Mouse (Mus musculus): ENCODE measurements at regions not wholly inside any gene's neighbourhood (a gene's known extent, or its start where the extent isn't known, plus 50 kb on each side); places are given as distances from the start of the nearest gene placed in this dataset.

DNA sequence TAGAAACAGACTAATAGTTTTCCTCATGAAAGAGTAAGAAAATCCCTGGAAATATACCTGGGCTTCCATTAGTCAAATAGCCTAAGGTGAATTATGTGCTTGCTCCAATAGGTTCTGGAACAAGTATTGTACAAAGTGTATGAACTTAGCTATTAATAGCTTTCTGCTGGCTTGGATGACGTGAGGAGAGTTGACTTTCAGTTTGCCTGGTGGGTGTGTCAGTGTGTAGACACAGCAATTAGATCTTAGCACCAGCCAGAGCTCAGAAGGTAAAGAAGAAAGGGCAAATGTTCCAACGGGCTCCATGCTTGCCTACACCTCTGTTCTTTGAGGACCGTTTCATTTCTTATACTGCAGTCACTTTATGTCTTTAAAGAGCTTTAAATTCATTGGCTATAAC lies 654.8 kb upstream of the Mef2c start:
- no peak for DNase-seq

DNA sequence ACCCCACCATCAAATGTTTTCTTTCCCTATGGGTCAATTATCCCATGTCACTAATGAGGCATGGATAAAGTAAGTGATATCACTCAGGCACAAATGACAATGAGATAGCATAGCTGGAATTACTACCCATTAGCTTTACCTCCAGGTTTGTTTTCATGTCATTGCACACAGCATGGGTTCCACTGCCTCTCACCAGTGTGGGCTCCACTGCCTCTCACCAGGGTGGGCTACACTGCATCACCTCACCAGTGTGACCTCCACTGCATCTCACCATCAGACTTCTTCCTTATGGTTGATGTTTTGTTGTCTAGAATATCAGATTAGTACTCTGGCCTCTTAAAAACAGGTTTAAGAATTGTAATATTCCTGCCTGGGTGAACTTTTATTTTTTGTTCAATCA lies 634.0 kb upstream of the Mef2c start:
- no peak for DNase-seq

DNA sequence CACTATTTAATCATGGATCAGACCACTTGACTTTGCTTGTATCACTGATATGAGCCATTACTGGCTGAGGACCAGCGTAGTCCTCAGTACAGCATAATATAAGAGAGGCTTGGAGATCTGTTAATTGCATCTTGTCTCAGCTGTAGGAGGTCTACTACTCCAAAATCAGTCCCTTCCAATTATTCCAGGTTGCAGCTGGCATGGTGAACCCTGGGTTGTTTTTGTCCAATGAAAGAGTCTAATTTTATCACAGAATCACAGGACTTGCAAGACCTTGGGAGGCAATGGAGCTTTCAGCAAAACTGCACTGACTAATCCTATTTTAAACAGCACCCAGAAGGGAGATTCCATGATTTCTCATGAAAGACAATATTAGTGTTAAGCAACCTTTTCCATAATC lies 629.7 kb upstream of the Mef2c start:
- DNase-seq: no peak

DNA sequence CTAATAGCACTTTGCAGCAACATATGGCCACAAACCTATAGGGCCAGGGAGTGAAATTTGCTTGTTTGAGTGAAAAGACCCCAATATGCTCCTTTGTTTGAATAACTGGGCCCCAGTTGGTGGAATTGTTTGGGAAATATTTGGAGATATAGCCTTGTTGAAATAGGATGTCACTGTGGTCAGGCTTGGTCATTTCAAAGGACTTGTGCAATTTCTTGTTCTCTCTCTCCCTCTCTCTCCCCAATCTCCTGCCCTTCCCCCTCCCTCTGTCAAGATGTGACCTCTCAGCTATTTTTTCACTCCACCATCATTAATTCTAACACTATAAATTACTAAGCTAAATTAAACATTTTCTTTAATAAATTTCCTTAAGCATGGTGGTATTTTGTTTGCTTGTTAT lies 620.5 kb upstream of the Mef2c start:
- DNase-seq: no peak

DNA sequence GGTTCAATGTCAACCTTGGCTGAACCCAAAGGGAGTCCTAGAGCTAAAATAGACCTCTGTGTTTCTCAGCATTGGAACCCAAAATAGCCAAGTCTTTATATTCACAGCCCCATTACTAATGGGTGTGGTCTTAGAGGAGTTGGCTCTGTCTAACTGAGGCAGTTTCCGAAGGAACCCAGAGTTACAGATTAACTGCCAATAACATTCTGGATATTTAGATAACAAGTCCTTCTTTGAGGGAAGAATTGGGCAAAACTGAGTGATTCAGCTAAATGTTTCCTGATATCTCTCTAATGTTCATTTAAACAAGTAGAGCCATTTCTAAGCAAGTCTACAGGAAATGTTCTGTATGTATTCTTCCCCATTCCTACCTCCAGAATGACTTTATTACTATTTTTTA lies 615.1 kb upstream of the Mef2c start:
- no peak for DNase-seq

DNA sequence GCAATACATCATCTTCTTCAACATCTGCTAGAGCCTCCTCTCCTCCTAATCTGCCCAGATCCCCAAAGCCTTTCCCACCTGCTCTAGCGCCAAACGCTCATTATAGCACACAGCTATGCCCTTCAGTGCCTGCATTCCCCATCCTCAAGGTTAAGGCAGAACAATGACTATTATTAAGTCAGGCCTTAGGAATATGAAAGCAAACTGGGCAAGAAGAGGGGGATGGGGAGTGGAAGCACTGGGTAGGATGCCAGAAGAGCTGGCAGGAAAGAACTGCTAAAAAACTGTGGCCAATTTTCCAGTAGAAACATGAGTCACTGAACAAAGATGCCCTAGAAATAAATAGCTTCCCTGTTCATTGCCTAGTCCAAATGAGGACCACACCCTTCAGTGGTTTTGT lies 611.1 kb upstream of the Mef2c start:
- DNase-seq: no peak

DNA sequence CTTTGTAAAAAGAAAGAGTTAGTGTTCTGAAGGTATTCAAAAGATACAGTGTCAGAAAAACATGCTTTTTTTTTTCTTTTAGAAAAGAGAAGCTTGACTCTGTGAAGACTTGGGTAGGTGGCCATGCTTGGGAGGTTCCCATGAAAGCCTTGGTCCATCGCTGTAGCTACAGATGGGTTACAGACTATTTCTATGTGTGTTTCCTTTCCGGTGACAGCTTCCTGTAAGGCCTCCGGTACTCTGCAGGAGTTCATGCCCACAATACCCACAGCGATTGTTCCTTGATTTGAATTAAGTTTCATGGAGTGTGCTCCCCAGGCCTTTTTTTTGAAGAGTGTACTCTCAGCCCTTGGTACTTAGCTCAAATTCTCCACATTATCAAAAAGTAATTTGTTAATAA lies 604.1 kb upstream of the Mef2c start:
- DNase-seq: no peak

DNA sequence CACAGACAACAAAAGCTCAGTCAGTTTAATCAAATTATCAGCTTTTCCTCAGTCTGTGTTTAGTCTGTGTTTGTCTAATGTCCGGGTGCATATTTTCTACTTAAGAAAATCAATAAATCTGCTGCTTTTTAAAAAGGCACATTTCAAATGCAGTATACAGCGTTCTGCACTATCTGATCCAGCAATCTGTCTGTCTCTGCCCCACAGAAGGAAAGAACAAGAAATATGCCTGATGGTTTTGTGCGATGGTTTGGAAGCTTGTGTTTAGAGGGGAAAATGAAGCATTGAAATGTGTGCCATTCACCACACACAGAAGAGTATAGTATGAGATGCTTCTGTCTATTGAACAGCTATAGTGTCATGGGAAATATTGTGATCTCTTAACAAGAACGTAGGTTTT lies 601.7 kb upstream of the Mef2c start:
- no peak for DNase-seq

DNA sequence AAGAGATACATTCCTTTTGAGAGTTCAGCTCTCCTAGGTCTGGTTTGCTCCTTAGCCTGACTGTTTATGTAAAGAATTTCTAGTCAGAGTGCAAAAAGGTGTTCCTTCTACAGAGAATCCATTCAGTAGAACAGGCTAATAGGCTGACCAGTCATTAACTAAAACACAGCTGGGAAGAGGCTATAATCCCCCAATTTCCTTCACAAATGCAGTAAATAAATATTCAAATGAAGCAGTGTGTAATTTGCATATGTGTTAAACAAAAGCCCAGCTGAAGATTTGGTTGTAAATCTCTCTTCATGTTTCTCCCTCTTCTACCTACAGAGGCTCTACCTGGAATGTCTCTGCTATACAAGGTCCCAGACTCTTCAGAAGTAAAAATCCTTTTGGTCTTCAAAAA lies 600.2 kb upstream of the Mef2c start:
- DNase-seq: no peak

DNA sequence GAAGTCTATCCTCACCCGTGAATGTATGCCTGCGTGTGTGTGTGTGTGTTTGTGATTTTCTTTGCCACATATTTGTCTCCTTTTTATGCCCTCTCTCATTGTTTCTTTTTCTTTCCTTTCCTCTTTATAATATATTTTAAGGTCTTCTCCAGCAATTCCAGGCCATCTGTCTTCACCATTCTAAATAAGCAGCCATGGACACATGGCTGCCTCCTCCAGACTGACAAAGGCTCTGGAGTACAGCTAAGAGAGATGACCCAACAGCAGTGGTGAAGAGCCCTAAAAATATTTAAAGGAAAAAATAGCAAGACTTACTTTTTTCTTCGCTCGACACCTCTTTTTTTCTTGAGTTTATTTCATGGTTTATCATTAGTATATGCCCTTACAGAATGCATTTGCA lies 596.1 kb upstream of the Mef2c start:
- no peak for DNase-seq

DNA sequence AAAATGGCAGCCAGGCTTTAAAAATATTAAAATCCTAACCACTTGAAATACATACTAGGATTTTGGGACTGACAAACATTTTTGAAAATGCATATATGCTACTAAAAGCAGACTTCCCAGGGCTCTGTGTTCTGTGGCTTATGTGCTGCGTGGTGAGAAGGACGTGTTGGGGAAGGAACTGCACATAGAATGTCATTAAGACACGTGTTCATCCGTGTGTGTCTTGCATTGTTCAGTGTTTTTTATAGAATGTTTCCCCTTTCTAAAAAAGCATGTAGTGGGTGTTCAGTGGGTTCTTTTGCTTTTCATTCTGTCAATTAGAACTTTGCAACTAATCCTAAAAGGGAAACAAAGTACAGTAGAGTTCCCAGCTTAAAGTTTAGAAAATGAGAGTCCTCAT lies 594.7 kb upstream of the Mef2c start:
- DNase-seq: no peak

DNA sequence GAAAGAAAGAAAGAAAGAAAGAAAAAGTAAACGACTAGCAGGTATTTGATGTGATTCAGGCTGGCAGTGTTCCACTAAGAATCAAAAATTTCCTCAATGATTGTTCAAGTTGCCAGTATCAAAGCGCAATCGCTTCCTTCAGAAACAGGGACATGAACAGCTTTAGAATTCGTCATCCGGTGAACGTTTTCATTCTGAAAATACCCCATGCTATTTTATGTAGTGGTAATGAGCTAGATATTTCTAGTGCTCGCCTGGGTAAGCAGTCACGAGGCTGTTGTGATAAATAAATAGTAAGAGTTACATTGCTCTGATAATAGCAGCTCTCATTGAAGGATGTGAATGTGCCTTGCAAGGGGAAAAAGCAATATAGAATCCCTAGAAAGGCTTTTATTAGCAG lies 591.0 kb upstream of the Mef2c start:
- no peak for DNase-seq

DNA sequence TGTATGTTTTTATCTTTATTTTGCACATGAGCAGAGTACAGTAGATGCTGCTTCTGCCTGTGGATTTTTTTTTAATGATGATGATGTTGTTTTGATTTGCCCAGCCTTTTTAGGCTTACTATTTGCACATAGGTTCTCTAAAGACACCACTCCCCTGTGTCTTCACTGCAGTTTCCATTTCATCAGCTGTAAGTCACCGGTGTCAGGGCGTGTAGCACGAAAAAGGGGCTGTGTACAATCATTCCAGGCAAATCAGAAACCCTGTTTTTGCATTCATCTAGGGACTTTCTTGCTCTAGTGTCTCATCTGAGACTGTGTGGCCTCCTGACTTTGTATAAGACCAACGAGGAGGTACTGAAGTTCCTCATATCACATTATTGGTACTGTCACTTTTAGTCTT lies 588.6 kb upstream of the Mef2c start:
- DNase-seq: no peak

DNA sequence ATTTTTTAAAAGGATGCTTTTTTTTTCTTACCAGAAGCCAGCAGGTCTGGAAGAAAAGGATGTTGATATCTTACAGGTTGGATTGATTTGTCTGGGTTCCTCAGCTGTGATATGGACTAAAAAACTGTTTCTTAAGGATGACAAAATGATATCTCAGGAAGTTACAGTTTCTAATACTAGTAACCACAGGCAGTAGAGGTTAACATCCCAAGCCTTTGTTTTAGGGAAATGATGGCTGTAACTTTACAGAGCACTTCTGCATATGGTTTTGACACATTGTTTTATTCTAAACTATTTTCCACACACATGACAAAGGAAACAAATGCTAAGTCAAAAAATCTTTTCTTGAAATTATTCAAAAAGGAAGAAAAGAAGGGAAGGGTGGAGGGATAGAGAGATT lies 573.8 kb upstream of the Mef2c start:
- DNase-seq: no peak

DNA sequence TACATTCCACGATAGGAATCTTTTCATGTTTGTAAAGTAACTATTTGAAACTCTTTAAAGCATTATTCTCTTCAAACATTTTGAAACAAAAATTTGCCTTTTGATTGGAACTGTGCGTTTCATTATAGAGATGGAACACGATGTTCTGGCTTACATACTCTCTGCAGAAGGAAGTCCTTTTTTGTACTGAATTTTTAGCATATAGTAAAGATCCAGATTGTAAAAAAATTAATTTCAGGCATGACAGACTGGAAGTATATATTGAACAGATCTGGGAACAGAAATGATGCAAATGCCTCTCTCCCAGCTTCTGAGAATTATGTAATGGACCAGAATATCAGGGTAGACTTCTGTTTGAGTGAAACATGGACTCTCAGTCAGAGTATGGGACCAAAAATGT lies 566.0 kb upstream of the Mef2c start:
- no peak for DNase-seq

DNA sequence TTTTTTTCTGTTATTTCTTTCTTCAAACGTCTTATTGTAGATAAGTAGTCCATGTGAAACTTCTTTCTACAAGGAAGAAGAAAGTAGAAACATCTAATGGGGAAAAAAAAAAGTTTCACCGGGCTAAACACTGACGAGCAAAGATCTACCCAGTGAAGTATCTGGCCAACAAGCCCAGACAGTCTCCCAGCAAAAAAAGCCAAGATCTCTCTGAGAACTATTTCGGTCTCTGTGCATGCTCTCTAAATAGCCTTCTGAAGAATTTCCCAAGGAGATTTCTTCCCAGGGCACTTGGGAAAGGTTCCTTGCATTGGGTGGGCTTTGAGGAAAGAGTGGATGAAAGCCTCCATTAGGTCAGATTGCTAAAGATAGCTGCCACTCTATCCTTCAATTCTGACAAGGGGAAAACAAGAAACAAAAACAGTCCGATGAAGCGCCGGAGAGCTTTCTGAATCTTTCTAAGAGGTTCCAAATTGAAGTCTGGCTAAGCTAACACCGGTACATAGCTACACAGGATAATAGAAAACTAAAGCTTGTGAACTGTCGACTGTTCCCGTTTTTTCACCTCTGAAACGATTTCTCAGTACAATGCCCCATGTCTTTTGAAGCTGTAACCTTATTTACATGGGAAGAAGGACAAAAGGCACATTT lies 561.0 kb upstream of the Mef2c start:
- no peak for DNase-seq

DNA sequence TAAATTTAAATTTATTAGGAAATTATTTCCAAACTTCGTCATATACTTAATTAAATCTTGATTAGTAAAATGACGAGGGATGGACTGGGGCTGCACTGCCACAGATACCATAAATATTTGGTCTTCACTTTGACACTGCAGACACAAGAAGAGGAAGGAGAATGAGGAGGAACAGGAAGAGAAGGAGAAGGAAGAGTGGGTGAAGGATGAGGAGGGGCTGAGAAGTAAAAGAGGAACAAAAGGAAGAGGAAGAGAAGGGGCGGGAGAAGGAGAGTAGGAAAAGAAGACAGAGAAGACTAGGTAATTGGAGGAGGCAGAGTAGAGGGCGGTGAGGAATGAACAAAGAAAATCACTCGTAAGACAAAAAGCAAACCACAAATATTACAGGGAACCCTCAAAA lies 556.9 kb upstream of the Mef2c start:
- no peak for DNase-seq

DNA sequence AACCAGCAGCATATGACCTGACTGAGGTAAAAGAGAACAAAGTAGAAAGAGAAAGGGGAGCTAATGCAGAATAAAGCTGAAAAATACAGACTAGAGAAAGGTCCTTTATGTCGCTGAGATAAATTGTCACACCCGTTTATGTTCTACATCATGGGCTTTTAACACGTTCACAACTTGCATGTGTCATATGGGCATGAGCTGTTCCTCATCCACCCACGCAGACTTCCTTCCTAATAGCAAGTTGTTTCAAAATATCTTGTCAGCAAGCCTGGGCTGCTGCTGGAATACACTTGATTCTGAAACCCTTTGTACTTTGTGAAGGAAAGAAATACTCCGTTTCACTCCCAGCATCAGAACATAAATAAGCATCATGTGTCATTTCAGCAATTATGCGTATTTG lies 554.3 kb upstream of the Mef2c start:
- no peak for DNase-seq

DNA sequence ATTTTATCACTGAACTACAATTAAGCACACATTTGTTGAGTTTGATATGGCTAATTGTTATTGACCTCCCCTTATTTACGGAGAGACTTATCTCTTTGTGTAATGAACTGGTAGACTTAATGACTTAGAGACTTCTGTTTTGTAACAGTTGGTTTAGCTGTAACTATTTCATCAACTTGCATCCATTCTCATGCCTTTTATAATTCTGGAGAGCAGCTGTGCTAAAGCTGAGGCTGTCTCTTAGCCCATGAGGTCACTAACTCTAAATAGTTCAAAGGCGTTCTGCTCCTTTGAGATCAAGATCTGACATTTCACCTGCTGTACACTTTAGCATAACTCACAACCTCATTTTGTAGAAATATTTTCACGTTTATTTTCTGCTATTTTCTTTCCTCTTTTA lies 541.5 kb upstream of the Mef2c start:
- DNase-seq: no peak

DNA sequence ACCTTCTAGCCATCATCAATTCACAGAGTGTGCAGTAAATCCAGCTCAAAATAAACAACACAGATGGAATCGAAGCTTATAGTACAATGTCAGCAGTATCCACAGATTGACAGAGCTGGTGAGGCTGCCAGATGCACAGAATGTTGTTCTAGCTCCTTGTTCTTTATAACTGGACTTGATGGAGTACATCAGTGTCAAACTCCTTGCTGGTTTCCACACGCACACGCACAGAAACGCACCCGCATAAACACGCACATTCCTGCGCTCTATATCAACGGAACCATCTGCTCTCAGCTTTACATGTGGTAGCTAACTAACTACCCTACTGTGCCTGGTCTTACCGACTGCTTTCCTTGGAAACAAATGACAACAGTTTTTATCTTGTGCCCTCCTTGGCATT lies 532.1 kb upstream of the Mef2c start:
- no peak for DNase-seq

DNA sequence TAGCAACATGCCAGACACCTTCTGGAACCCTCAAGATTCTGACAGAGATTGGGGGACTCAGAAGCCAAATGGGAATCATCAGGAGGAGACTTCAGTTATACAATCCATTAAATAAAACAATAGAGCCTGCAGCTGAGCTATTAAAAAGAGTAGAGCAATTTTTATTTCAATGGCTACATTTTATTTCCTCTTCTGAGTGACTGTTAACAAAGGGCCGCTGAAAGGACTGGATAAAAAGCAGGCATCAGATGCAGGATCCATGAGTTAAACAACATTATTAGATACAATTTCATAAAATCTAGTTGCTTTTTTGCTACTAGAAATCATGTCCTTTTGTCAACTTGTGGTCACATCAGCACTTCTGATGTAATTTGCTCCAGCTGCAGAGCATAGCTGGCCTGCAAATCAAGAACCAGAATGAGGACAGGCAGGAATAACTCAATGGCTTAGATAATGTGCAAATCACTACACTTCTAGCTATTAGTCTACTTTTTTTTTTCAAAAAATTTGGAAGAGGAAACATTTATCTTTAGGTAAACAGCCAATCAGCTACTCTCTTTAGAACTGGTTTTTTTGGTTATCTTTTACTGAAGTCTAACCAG lies 529.5 kb upstream of the Mef2c start:
- DNase-seq: no peak

DNA sequence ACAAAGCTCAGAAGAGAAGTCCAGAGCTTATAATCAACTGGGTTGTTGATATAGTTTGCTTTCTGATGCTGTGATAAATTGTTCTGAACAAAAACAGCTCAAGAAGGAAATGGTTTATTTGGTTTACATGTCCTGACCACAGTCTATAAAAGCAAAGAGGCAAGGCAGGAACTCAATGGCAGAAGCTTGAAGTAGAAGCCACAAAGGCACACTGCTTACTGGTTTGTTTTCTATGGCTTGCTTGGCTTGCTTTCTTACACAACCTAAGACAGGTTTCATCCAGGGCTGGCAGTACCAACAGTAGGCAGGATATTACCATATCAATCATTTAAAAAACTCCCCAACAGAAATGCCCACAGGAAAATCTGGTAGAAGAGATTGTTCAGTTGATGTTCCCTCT lies 502.7 kb upstream of the Mef2c start:
- DNase-seq: no peak

DNA sequence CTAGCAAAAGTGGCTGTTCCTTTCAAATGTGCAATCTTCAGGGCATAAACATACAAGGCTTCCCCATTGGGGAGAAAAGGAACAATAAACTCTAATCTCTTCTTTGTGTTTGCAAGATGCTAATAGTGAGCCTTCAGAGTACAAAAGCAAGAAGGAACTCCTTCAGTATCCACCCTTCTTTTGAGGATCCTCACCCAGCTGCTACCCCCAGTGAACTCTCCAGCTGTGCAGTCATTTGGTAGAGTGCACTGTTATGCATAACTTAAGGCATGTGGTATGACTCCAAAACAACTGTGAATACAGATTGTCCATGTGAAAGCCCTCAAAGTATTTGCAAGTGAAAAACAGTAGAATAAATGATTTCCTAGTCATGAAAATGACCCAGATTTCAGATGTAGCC lies 487.1 kb upstream of the Mef2c start:
- DNase-seq: no peak

DNA sequence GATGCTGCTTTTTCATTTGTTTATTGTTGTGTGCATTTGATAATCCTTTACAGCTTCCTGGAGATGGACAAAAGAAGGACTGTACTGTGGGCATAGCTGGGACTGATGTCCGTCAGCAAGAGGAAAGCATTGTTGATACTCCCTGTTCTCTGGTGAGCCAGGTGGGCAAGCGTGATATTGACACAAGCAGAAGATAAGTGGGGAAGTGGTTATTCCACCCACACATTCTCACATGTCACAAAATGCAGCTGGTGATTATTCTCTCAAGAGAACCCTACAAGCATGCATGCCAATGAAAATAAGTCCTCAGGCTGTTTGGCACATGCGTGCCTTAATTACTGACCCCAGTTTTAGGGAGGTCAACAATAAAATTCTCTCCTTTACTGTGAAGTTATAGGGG lies 483.0 kb upstream of the Mef2c start:
- DNase-seq: no peak

DNA sequence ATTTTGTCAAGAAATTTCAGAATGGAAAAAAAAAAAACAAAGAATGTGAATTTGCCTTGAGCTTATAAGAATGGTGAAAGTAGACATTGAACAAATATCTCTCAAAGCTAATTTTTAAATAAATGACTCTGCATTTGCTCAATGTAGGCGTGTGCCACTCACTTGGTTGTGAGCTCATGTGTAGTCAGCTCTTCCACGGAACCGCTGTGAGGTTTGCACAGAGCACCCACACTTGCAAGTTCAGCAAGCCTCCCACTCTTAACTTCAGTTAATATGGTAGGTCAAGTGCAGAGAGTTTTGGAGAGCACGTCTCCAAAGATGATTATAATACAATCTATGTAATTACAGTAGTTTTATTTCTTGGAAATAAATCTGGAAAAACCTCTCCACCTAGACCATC lies 479.9 kb upstream of the Mef2c start:
- no peak for DNase-seq

DNA sequence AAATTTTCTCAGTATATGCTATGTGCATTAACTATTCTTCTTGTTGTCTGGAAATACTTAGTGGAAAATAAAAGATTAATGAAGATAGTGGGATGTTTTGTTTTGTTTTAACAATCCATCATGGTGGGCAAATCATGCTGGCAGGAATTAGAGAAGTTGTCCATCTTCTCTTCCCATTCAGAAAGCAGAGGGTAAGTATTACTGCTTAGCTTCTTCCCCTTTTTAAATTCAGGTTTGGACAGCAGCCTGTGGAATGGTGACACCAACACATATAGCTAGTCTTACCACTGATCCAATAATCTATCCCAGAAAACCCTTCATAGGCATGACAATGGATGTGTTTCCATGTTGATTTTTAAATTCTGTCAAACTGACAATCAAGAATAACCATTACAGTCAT lies 467.9 kb upstream of the Mef2c start:
- DNase-seq: no peak
